Mouse (Mus musculus): ENCODE data around the gene Gipc3.

The Gipc3 gene

GRCm38 (mm10) chr10:81367207-81367495, 24.1 kb upstream of the Gipc3 start:
- no peak for DNase-seq (ENCODE audit: low spot score)

- DNase-seq (ENCODE audit: low spot score), result no peak
Measured at GRCm38 (mm10) chr10:81366477-81367206, 23.6 kb upstream of the Gipc3 start.

DNA sequence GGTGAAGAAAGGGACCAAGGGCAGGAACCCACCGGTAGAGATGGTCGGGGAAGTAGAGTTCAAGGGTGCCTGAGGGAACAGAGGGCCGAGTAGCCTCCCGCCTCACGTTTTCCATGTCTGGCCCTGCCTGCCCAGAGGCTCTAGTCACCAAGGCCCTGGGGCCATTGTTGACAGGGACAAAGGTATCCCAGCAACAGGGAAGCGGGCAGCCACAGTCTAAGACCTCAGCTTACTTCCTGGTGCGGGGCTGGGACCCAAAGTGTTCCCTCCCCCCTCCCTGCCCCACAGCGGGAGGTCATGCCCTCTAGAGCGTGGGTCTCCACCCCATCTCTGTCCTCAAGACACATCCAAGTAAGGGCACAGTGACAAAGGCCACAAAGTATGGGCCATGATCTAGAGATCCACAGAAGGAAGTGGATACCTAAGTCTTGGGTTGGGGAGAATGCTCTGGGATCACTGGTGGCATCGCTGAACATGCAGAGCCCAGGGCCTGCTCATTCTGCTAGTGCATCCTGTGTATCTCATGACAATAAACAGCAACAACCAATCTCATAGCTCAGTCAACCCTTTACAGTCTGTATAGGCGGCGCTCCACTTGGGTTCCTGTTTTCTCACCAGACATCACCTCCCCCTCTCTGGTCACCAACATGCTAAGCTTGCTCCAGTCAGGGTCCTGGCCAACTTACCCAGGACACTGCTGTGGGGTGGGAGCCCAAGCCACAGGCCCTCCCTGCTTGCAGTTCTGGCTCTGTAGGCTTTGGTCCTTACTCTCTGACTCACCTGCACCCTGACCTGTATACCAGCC, 22.8 kb upstream of the Gipc3 start, which contains the start of gene 4930404N11Rik:
TSS of gene 4930404N11Rik (minus strand) at position 145 of the 805 bp plus-strand sequence.
- no peak for DNase-seq (ENCODE audit: low spot score)

GRCm38 (mm10) chr10:81365073-81365472, 22.0 kb upstream of the Gipc3 start:
- no peak for DNase-seq (ENCODE audit: low spot score)

DNA sequence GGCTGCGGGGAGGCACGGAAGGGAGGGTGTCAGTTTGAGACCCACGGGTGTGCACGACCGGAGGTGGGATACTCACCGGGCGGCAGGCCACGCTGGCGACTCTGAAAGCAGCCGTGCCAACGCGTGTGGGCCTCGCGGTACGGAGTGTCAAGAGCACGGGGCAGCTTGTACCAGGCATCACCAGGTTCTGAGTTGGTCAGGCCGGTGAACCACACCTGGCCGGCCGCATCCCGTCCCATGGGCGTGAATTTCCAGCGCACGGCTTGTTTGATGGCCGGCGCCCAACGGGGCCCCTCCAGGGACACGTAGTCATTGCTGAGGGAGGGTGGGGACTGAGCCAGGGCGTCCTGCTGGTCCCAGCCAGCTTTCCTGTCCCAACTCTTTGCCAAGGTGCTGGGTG, 21.6 kb upstream of the Gipc3 start:
- DNase-seq (ENCODE audit: low spot score), result peak; percentile 63

GRCm38 (mm10) chr10:81363436-81364346, 20.6 kb upstream of the Gipc3 start:
- peak; percentile 58 for DNase-seq (ENCODE audit: low spot score)

- no peak for DNase-seq (ENCODE audit: low spot score)
Measured at GRCm38 (mm10) chr10:81362336-81362949, 19.4 kb upstream of the Gipc3 start.

DNA sequence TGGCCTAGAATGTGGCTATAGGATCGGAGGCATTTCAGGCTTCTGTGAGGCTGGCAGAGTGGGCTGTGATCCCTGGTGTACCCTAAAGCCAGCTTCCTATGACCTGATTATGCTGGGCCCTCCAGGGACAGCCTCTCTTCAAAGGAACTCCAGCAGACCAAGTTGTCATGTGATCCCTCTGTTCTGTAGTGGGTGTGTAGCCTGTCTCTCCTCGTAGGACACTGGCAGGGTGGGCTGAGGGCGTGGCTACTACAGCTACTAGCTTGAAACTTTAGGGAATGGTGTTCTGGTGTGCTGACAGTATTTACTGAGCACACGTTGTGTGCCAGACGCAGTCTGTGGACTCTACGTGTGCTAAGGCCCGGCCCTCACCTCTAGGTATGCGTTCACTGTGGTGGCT, 17.7 kb upstream of the Gipc3 start:
- DNase-seq (ENCODE audit: low spot score), result no peak

- no peak for DNase-seq (ENCODE audit: low spot score)
Measured at GRCm38 (mm10) chr10:81358841-81359240, 15.8 kb upstream of the Gipc3 start.

- DNase-seq (ENCODE audit: low spot score), result no peak
Measured at GRCm38 (mm10) chr10:81358209-81358608, 15.1 kb upstream of the Gipc3 start.

DNA sequence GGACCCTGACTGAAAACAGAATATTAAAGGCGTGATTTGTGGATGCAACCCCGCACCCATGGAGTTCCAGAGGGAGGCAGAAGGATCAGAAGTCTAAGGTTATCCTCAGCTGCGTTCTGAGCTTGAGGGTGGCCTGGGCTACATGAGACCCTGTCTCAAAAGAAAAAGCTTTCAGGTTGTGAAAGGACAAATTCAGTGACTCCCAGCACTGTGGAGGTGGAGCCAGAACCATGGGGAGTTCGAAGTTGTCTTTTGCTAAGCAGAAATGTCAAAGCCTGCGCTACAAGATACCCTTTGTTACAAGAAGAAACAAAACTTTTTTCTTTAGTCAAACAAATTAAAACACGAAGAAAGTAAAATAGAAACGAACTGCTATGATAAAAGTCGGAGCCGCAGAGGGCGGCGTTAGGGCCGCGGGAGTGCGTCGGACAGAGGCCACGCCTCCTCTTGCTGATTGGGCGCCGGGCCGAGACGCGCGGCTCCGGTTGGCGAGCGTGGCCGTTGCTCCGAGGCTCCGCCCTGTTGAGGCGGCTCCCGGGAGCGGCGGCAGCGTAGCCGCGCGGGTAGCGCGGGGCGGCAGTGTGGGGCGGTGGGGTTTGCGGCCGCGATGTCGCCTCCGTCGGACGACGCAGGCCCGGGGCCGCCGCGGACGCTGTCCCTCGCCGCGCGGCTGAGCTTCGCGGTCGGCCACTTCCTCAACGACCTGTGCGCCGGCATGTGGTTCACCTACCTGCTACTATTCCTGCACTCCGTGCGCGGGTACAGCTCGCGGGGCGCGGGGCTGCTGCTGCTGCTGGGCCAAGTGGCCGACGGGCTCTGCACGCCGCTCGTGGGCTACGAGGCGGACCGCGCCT, 14.2 kb upstream of the Gipc3 start, which contains the start of gene Mfsd12:
TSS of gene Mfsd12 (plus strand) at position 501 of the 854 bp plus-strand sequence.
- DNase-seq (ENCODE audit: low spot score), result peak; percentile 96

DNA sequence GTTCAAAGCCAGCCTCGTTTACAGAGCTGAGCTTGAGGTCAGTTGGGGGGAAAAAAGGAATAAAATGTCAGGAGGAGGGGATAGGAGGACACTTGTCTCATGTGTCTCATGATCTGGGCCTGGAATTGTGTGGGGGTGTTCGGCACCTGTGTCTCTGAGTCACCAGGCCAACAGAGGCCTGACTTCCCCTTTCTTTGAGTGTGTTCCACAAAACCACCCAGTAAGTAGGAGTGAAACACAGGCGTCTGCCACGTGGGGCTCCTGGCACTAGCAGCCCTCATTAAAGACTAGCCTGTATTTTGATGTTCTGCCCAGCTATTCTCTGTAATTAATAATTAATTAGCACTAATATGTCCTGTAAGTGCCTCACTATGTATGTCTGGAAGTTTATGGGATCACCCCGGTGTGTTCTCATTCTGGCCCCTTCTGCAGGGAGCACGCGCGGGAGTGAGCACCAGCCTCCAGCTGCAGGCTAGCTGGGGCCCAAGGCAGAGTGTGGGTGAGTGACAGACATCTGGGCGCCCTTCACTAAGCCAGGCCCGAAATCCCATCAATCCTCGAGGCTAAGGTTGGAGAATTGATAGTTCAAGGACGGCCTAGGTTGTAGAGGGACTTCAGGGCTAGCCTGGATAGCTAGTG, 13.4 kb upstream of the Gipc3 start:
- DNase-seq (ENCODE audit: low spot score), result no peak

DNA sequence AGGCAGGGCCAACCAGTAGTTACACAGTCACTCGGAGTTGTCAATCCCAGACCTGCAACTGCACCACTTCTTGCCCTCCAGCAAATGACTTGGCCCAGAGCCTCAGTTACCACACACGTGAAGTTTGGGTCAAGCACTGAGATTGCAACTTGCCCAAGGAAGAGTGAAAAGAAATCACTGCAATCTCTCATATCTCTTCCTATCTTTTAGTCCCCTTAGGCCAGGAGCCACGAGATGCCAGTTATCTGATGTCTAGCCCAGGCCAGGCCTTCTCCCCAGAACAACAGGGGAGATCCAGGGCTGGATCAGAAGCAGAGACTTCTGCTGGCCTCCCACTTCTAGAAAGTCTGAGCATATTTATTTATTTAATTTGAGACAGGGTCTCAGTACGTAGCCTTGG, 12.5 kb upstream of the Gipc3 start:
- no peak for DNase-seq (ENCODE audit: low spot score)

DNA sequence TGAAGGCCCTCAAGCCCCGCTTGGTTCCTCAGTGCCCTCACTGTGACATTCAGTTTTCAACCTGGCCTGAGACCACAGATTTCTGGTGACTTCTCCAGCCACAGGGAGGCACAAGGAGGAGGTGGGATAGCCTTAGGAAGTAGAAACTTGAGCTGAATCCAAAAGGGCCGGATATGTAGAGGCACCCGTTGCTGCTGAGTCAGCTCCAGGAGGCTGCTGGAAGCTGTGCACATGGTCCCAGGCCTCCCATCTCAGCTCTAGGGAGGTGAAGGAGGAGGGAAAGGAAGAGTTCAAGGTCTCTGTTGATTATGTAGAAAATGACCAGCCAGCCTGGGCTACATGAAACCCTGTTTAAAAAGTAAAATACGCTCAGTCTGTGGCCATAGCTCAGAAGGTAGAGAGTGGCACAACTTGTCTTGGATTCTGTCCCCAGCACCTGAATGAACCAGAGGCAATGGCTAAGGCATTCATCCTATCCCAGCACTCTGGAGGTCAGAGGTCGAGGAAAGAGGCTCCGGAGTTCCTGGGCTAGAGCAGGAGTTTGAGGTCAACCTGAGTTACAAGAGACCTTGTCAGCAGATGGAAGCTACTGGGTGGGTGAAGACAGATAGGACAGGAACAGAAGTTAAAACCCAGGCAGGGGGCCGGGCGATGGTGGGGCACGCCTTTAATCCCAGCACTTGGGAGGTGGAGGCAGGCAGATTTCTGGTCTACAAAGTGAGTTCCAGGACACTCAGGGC, 11.8 kb upstream of the Gipc3 start:
- no peak for DNase-seq (ENCODE audit: low spot score)

DNA sequence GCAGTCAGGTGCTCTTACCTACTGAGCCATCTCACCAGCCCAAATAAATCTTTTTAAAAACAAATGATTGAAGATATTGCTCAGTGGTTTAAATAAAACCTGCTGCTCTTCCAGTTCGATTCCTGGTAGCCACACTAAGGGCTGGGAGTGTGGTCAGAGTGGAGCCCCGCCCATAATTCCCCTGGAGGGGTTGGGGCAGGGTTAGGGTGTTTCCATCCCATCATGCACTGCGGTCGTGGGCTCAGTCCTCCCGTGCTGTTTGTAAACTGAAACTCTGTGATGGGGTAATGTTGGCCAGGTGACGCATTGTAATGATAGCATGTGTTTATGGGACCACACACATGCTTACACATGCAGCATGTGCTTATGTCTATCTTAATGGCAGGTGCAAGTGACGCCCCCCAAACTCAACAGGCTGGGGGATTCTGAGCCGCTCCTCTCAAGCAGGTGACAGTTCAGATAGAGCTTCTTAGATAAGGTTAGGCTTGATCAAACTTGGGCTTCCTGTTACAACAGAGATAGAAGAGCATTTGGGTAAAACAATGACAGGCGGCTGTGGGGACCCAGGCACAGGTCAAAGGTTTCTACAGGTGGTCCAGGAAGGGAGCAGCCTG, 8.7 kb upstream of the Gipc3 start:
- DNase-seq (ENCODE audit: low spot score), result no peak

- DNase-seq (ENCODE audit: low spot score), result peak; percentile 99
Measured at GRCm38 (mm10) chr10:81350351-81351063, 7.4 kb upstream of the Gipc3 start, which contains the start of gene Hmg20b. Gene Hmg20b (minus strand): TSS chr10:81350480.

- DNase-seq (ENCODE audit: low spot score), result no peak
Measured at GRCm38 (mm10) chr10:81349961-81350350, 6.9 kb upstream of the Gipc3 start.

GRCm38 (mm10) chr10:81349146-81349545, 6.1 kb upstream of the Gipc3 start:
- DNase-seq (ENCODE audit: low spot score), result peak; percentile 74

All from testis, postnatal 10 days (tissue).